Mouse (Mus musculus) ES-Bruce4 (cell line): ENCODE results near the gene Ubn2.

Source experiments
- CTCF ChIP-seq: IDR thresholded peaks from one replicate; pipeline ENCODE4 v1.8.1; 2011; ENCODE audit warnings: low read depth, low read length
- POLR2A ChIP-seq: IDR thresholded peaks from one replicate; pipeline ENCODE4 v1.8.1; 2011; ENCODE audit warnings: low read length; ENCODE audit not compliant: insufficient read depth

DNA sequence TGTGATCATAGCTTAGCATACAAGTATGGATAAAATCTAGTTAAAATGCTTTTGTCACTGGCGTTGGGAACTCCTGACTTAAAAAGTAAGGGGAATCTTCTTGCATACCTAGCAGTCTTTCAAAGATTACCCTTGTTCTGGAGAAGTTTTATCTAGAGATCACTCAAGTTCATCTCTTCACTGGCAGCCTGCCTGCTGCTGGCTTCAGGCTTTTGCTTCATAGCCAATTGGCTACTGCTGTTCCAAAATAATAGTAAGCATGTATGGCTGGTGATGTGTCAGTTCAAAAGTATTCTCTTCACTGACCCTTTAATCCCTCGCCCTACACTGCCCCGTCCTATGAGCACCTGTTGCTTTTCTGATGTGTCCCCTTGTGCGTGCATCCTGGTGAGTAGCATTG, 81.5 kb downstream of the Ubn2 start:
- TF ChIP-seq CTCF (no peak), POLR2A (no peak)
